Mouse (Mus musculus) CH12.LX (cell line): Measurements from ENCODE around the gene Scd4. TPM values are rescaled to one million over a fixed set of nuclear protein-coding genes. Genes with fewer than 3 reads are reported as not detected.
A peak's percentile ranks its signal among the peaks of the same experiment; 100 is the strongest.
"Not testable (repeated sequence)": the region's sequence is repeated elsewhere in the genome, so short reads cannot be mapped to it uniquely, and the experiment has no call there.

Experiments used
- DNase-seq: peaks from one replicate; pipeline ENCODE4 v3.0.0-alpha.2; 2013; ENCODE audit errors: extremely low read depth
- H3K27ac ChIP-seq: 2 replicates; pipeline ENCODE4 v1.5.1; 2012; ENCODE audit warnings: low read depth, mild to moderate bottlenecking, control low read depth, moderate library complexity; ENCODE audit not compliant: insufficient read depth
- H3K27me3 ChIP-seq: replicated peaks from 2 replicates; pipeline ENCODE3; 2012; ENCODE audit warnings: inconsistent platforms
- H3K36me3 ChIP-seq, 2 experiments: replicated peaks in 1 of 2; 2 replicates each; pipeline versions ENCODE3 to v1.6.1; 2012; ENCODE audit warnings: inconsistent platforms in 1 of 2, low read length in 1 of 2, mild to moderate bottlenecking in 1 of 2, mixed read lengths in 1 of 2, moderate library complexity in 1 of 2; ENCODE audit not compliant: control insufficient read depth in 1 of 2, insufficient read depth in 1 of 2
- H3K4me1 ChIP-seq, 2 experiments: 2 replicates each; pipeline ENCODE4 v1.6.1; 2012; ENCODE audit warnings: inconsistent platforms in 1 of 2, moderate library complexity in 1 of 2; ENCODE audit not compliant: insufficient read depth in 2 of 2, control insufficient read depth in 1 of 2
- H3K4me2 ChIP-seq: 2 replicates; pipeline ENCODE4 v1.6.1; 2012; ENCODE audit warnings: low read depth, mild to moderate bottlenecking, control low read depth; ENCODE audit not compliant: poor library complexity, insufficient read depth, severe bottlenecking
- H3K4me3 ChIP-seq, 3 experiments: fragments of 150-350 bp in 1 of 3; sonication (generic) in 1 of 3; replicated peaks in 1 of 3; 2 replicates each; pipeline versions ENCODE3 to v1.5.1; 2011 to 2012; ENCODE audit warnings: low read depth in 2 of 3, low read length in 2 of 3, mild to moderate bottlenecking in 2 of 3, moderate library complexity in 2 of 3, control low read depth in 1 of 3, improper control_type of control experiment in 1 of 3, inconsistent platforms in 1 of 3, mixed read lengths in 1 of 3; ENCODE audit not compliant: poor library complexity in 1 of 3
- H3K79me2 ChIP-seq: replicated peaks from 2 replicates; pipeline ENCODE4 v1.6.1; 2012; ENCODE audit warnings: mild to moderate bottlenecking, moderate library complexity; ENCODE audit not compliant: control insufficient read depth, poor library complexity, insufficient read depth, severe bottlenecking; ENCODE audit errors: extremely low read depth
- H3K9ac ChIP-seq: 2 replicates; pipeline ENCODE4 v1.6.1; 2012; ENCODE audit warnings: low read depth, mild to moderate bottlenecking, control low read depth, moderate library complexity; ENCODE audit not compliant: insufficient read depth
- H3K9me3 ChIP-seq: replicated peaks from 2 replicates; pipeline ENCODE3; 2012; ENCODE audit warnings: low read length, inconsistent platforms, mixed read lengths
- BHLHE40 ChIP-seq: IDR thresholded peaks from 2 replicates; pipeline ENCODE4 v1.6.1; 2011; ENCODE audit warnings: mild to moderate bottlenecking, low read depth, low read length, improper control_type of control experiment
- CHD1 ChIP-seq: IDR thresholded peaks from 2 replicates; pipeline ENCODE4 v1.6.1; 2012; ENCODE audit warnings: low read depth, low read length, improper control_type of control experiment, inconsistent platforms
- CHD2 ChIP-seq: IDR thresholded peaks from 2 replicates; pipeline ENCODE4 v1.6.1; 2011; ENCODE audit warnings: low read length, improper control_type of control experiment
- HCFC1 ChIP-seq: IDR thresholded peaks from 2 replicates; pipeline ENCODE4 v1.6.1; 2012; ENCODE audit warnings: low read depth, mild to moderate bottlenecking, inconsistent platforms, low read length, improper control_type of control experiment
- JUND ChIP-seq: conservative IDR thresholded peaks from 2 replicates; pipeline ENCODE4 v1.6.1; 2011; ENCODE audit warnings: low read depth, low read length, improper control_type of control experiment
- MAFK ChIP-seq: IDR thresholded peaks from 2 replicates; pipeline ENCODE4 v1.6.1; 2011; ENCODE audit warnings: low read length, improper control_type of control experiment; ENCODE audit not compliant: insufficient replicate concordance
- MXI1 ChIP-seq: IDR thresholded peaks from 2 replicates; pipeline ENCODE4 v1.6.1; 2011; ENCODE audit warnings: mild to moderate bottlenecking, low read depth, low read length, improper control_type of control experiment
- NRF1 ChIP-seq: IDR thresholded peaks from 2 replicates; pipeline ENCODE4 v1.6.1; 2014; ENCODE audit warnings: low read depth, mild to moderate bottlenecking, inconsistent platforms, low read length, improper control_type of control experiment, moderate library complexity
- SMC3 ChIP-seq: IDR thresholded peaks from 2 replicates; pipeline ENCODE4 v1.6.1; 2011; ENCODE audit warnings: low read depth, low read length, improper control_type of control experiment
- TBP ChIP-seq: conservative IDR thresholded peaks from 2 replicates; pipeline ENCODE4 v1.6.1; 2011; ENCODE audit warnings: low read depth, low read length, improper control_type of control experiment
- ZNF384 ChIP-seq: IDR thresholded peaks from 2 replicates; pipeline ENCODE4 v1.6.1; 2012; ENCODE audit warnings: low read depth, low read length, improper control_type of control experiment, inconsistent platforms
- dilution Hi-C: fragments of 300-500 bp; cut with MboI; formaldehyde crosslinking; loops from 2 replicates; pipeline ENCODE4 v1.14.3; 2020; ENCODE audit warnings: low sequenced_read_pairs; ENCODE audit not compliant: extremely low pct_unique_long_range_greater_than_20kb, extremely low pct_ligation_motif_present
- in situ Hi-C: fragments of 300-500 bp; cut with MboI; formaldehyde crosslinking; loops from 3 replicates; pipeline ENCODE4 v1.14.3; 2019; ENCODE audit warnings: low sequenced_read_pairs, low pct_ligation_motif_present, low pct_unique_long_range_greater_than_20kb, mixed read lengths
- polyA plus RNA-seq: library from polyadenylated mRNA; unstranded; fragments of >175 nt; gene quantifications from 2 replicates; pipeline ENCODE4 v1.2.1, GENCODE M21; 2012; ENCODE audit warnings: low read depth; ENCODE audit not compliant: insufficient read length
- total RNA-seq, 2 experiments: library from RNA; depleted of rRNA; stranded (reverse); fragments of 300-350 nt in 1 of 2; fragments of >200 nt in 1 of 2; gene quantifications; 2 replicates each; pipeline ENCODE4 v1.2.3; 2012 to 2014

The Scd4 gene
- total and polyA plus RNA-seq, 3 experiments, result 0.11 TPM; not detected in 2

DNA sequence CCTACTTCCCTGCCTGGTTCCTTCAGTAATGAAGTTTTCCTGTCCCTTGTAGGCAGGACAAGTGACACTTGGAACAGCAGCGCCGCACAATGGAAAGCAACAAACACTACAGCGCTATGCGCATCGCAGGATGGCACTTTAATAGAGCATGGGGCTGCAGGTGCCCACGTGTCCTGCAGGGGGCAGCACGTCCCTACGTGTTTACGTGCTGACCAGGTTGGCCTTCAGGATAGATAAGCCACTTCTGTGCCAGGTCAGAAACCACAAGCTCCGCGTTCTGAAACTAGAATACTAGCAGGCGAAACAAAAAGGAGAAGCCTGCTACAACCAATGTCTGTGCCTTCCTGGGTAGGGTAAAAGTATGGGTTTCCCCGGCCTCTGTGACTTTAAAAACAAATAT, 30.6 kb downstream of the Scd4 start (continued):
- TF ChIP-seq NRF1 (peak; percentile 61), ZNF384 (0 out of 2 replicates have a peak, but pooled peaks have one; percentile 15), CHD2 (no peak), TBP (peak; percentile 77)

DNA sequence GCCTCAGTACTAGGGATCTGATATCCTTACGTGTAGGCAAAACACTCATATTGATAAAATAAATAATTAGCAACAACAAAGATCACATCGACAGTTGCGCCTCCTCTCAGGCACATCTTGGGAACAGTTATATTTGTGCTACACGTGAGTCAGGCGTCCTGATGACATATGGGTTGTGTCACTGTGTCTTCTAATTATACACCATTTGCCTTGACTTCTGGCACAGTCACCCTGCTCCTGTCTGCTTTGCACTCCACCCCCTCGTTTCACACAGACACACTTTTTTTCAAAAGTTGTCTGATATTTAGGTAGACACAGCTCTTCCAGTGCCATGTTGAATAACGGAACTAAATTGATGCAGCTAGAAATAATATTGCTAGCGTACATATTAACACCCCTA, 31.1 kb downstream of the Scd4 start:
- in situ Hi-C loops, result no loop called here
- H3K79me2 ChIP-seq, result no peaks in the 10 kb centered on the region
- peak; percentile 49 for DNase-seq
- H3K36me3 ChIP-seq, result no peaks in the 10 kb centered on the region
- peak overlapping the region; percentile 37; the same call in 1 of the 2 replicates for H3K27ac ChIP-seq
- H3K4me2 ChIP-seq, result peak overlapping the region; percentile 76
- H3K9me3 ChIP-seq, result no peaks in the 10 kb centered on the region
- peaks cover 0 to 24% of the 10 kb centered on the region in 2 experiments; a peak in 2 of 4 replicates for H3K4me1 ChIP-seq
- TF ChIP-seq BHLHE40 (peak; percentile 87), CHD1 (0 out of 2 replicates have a peak, but pooled peaks have one; percentile 32), MXI1 (0 out of 2 replicates have a peak, but pooled peaks have one; percentile 28), ZNF384 (peak; percentile 58), NRF1 (no peak)
- dilution Hi-C loops, result no loop called here
- no peak overlapping the region for H3K9ac ChIP-seq
- H3K27me3 ChIP-seq, result no peaks in the 10 kb centered on the region
- peak overlapping the region in 1 of 3 experiments; percentile 11 for H3K4me3 ChIP-seq

DNA sequence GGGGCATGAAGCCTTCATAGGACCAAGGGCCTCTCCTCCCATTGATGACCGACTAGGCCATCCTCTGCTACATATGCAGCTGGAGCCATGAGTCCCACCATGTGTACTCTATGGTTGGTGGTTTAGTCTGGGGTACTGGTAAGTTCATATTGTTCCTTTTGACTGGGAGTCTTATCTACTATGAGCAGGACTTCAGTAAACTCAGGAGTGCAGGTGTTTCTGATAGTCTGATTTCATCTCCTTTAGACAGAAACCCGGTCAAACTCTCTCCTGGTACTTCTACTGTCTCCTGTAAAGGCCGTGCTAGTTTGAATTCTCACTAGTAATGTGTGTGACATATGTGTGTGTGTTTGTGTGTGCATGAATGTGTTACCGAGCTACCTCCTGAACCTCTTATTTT, 32.8 kb downstream of the Scd4 start:
- Histone ChIP-seq H3K4me3 (no peak overlapping the region), H3K27me3 (no peaks in the 10 kb centered on the region), H3K36me3 (no peaks in the 10 kb centered on the region), H3K9ac (no peak overlapping the region), H3K9me3 (no peaks in the 10 kb centered on the region), H3K4me2 (no peak overlapping the region), H3K27ac (no peak overlapping the region), H3K79me2 (no peaks in the 10 kb centered on the region), H3K4me1 (peaks cover 0 to 33% of the 10 kb centered on the region in 2 experiments; a peak in 2 of 4 replicates)
- DNase-seq, result no peak
- no peak for TF ChIP-seq JUND
- no peak for TF ChIP-seq HCFC1
- no peak for TF ChIP-seq BHLHE40
- TF ChIP-seq SMC3, result no peak
- no peak for TF ChIP-seq MAFK
- dilution Hi-C loops (no loop called here), in situ Hi-C loops (no loop called here)

DNA sequence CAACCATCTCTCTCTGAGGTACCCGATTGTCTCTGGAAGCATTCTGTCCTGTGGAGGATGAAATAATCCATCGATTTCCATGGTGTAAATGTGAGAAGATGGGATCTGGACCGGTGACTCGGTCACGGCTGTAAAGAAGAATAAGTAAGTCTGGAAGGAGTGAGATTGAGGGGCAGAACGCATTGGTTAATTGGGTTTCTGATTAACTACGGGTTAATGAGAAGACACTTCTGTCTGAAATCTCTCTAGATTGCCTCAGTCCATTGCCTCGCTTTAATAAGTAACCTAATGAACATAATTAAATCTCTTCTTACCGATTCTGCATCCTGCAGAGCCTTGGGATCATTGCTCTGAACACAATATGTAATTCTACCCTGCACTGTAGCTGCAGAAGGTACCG, 34.2 kb downstream of the Scd4 start:
- H3K27ac ChIP-seq, H3K4me2 ChIP-seq: not testable (repeated sequence)

More for the DNA sequence above, 34.2 kb downstream of the Scd4 start:
- DNase-seq, dilution Hi-C loops, H3K79me2 ChIP-seq, H3K27me3 ChIP-seq, in situ Hi-C loops, H3K36me3 ChIP-seq, H3K9ac ChIP-seq, H3K4me3 ChIP-seq, H3K9me3 ChIP-seq: not testable (repeated sequence)
- peaks cover 0 to 33% of the 10 kb centered on the region in 2 experiments; a peak in 2 of 4 replicates for H3K4me1 ChIP-seq
